Mouse (Mus musculus) G1E (cell line): Measurements from ENCODE around the gene Tomm40. TPM values are rescaled to one million over a fixed set of nuclear protein-coding genes. Genes with fewer than 3 reads are reported as not detected.

ENCODE experiments used
- ATAC-seq: 2 replicates; pipeline ENCODE4 v1.8.0; 2016; ENCODE audit warnings: mild to moderate bottlenecking; ENCODE audit not compliant: insufficient number of reproducible peaks, poor library complexity, low FRiP score, severe bottlenecking; ENCODE audit errors: extremely low read depth
- DNase-seq: peaks from one replicate; pipeline ENCODE4 v3.0.0; 2012; ENCODE audit warnings: low spot score
- H3K27me3 ChIP-seq: 2 replicates; pipeline ENCODE4 v1.6.1; 2012; ENCODE audit warnings: mild to moderate bottlenecking, low read length, inconsistent platforms; ENCODE audit not compliant: insufficient read depth
- H3K36me3 ChIP-seq: replicated peaks from 2 replicates; pipeline ENCODE3; 2012; ENCODE audit warnings: mild to moderate bottlenecking, inconsistent platforms
- H3K4me1 ChIP-seq: 2 replicates; pipeline ENCODE4 v1.6.1; 2012; ENCODE audit warnings: low read depth, low read length, inconsistent platforms, mixed read lengths; ENCODE audit not compliant: insufficient read depth
- H3K4me3 ChIP-seq: 2 replicates; pipeline ENCODE4 v1.5.1; 2012; ENCODE audit warnings: low read depth, mild to moderate bottlenecking, inconsistent platforms, low read length, moderate library complexity, mixed read lengths
- H3K9me3 ChIP-seq: replicated peaks from 2 replicates; pipeline ENCODE4 v1.6.1; 2012; ENCODE audit warnings: inconsistent platforms
- CTCF ChIP-seq: IDR thresholded peaks from 2 replicates; pipeline ENCODE4 v1.5.1; 2012; ENCODE audit warnings: low read depth, low read length, inconsistent platforms, mixed read lengths
- GATA1 ChIP-seq: IDR thresholded peaks from 2 replicates; pipeline ENCODE4 v1.6.1; 2012; ENCODE audit warnings: borderline replicate concordance, low read length, inconsistent platforms, mixed read lengths
- GATA2 ChIP-seq: IDR thresholded peaks from 2 replicates; pipeline ENCODE4 v1.6.1; 2012; ENCODE audit warnings: low read depth, low read length, inconsistent platforms, borderline replicate concordance
- POLR2AphosphoS5 ChIP-seq: IDR thresholded peaks from 2 replicates; pipeline ENCODE4 v1.6.1; 2012; ENCODE audit warnings: low read depth, low read length, inconsistent platforms; ENCODE audit not compliant: insufficient replicate concordance
- TAL1 ChIP-seq: conservative IDR thresholded peaks from 2 replicates; pipeline ENCODE4 v1.6.1; 2012; ENCODE audit warnings: low read depth, low read length, inconsistent platforms, mixed read lengths
- polyA plus RNA-seq: library from polyadenylated mRNA; stranded (reverse); fragments of >175 nt; gene quantifications from 2 replicates; pipeline ENCODE4 v1.2.3, GENCODE M21; 2012
- total RNA-seq, 2 experiments: library from RNA; stranded (forward) in 1 of 2; stranded (reverse) in 1 of 2; fragments of 200-1000 nt in 1 of 2; fragments of >200 nt in 1 of 2; fragmentation: Nextera tagmentation in 1 of 2; gene quantifications; 2 replicates each; pipeline ENCODE4 v1.2.3; 2014 to 2017

Gene Tomm40
- total RNA-seq (2014; fragmentation: Nextera tagmentation) (75.6 and 88.4 TPM in 2 replicates), total RNA-seq (2017) (49.1 and 56.9 TPM in 2 replicates), polyA plus RNA-seq (377 and 386 TPM in 2 replicates)

- H3K36me3 ChIP-seq: peaks cover 60% of the 10 kb centered on the region
- peaks cover 57% of the 10 kb centered on the region for H3K4me1 ChIP-seq
- peak within 1 kb of the TSS; percentile 97 for H3K4me3 ChIP-seq
- peak; percentile 91 for ATAC-seq
- no peaks in the 10 kb centered on the region for H3K27me3 ChIP-seq
- no peaks in the 10 kb centered on the region for H3K9me3 ChIP-seq
- DNase-seq: peak; percentile 97
- TF ChIP-seq GATA1 (no peak), CTCF (no peak), POLR2AphosphoS5 (no peak), GATA2 (no peak), TAL1 (no peak)
Measured at GRCm38 (mm10) chr7:19715239-19716054, at the start of gene Tomm40. Tomm40 (minus strand) TSS chr7:19715438.

- no peaks in the 10 kb centered on the region for H3K9me3 ChIP-seq
- H3K4me1 ChIP-seq: peaks cover 17% of the 10 kb centered on the region
- H3K27me3 ChIP-seq: peaks cover 34% of the 10 kb centered on the region
- no peak for ATAC-seq
- H3K4me3 ChIP-seq: no peak overlapping the region
- H3K36me3 ChIP-seq: no peaks in the 10 kb centered on the region
- no peak for DNase-seq
- TF ChIP-seq TAL1: no peak
- no peak for TF ChIP-seq GATA1
- no peak for TF ChIP-seq CTCF
- no peak for TF ChIP-seq GATA2
- TF ChIP-seq POLR2AphosphoS5: no peak
Measured at GRCm38 (mm10) chr7:19764581-19764980, 49.3 kb upstream of the Tomm40 start.

DNA sequence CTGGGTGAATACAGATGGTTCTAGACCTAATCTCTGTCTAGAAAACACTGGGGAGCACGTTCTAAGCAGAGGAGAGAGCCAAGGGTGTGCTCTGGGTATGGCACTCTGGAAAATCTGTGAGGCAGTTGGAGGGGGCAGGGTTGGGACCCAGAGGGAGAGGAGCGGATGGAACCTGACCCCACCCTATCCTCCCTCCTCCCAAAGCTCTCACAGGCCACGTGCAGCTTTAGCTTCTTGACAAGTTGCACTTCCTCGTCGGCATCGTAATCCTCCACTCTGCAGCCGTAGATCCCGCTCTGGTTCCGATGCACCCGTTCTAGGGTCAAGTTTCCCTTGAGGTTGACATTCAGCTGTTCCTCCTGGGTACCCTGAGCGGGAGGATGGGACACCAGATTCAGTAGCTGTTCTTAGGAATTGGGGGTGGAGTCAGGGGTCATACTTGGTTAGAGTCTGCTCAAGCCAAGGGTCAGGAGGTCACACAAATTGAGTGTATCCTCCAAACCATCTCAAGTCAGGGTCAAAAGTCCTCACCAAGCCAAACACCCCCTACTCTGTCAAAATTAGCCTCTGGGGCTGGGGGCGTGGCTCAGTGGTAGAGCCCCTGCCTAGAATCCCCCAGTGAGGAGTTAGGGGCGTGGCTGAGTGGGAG is 48.7 kb upstream of the Tomm40 start:
- no peak for ATAC-seq
- Histone ChIP-seq H3K4me3 (no peak overlapping the region), H3K4me1 (peaks cover 14% of the 10 kb centered on the region), H3K36me3 (no peaks in the 10 kb centered on the region), H3K27me3 (peaks cover 28% of the 10 kb centered on the region; the same call in 1 of the 2 replicates), H3K9me3 (no peaks in the 10 kb centered on the region)
- DNase-seq: no peak
- TF ChIP-seq POLR2AphosphoS5 (no peak), GATA2 (no peak), GATA1 (no peak), CTCF (no peak), TAL1 (no peak)

- H3K9me3 ChIP-seq: no peaks in the 10 kb centered on the region
- peaks cover 14% of the 10 kb centered on the region for H3K4me1 ChIP-seq
- DNase-seq: no peak
- H3K27me3 ChIP-seq: peaks cover 23% of the 10 kb centered on the region; the same call in 1 of the 2 replicates
- H3K4me3 ChIP-seq: no peak overlapping the region
- TF ChIP-seq TAL1: no peak
- TF ChIP-seq GATA1: no peak
- TF ChIP-seq GATA2: no peak
- TF ChIP-seq CTCF: no peak
- TF ChIP-seq POLR2AphosphoS5: no peak
- no peak for ATAC-seq
- no peaks in the 10 kb centered on the region for H3K36me3 ChIP-seq
Measured at GRCm38 (mm10) chr7:19762283-19762682, 47.0 kb upstream of the Tomm40 start.

DNA sequence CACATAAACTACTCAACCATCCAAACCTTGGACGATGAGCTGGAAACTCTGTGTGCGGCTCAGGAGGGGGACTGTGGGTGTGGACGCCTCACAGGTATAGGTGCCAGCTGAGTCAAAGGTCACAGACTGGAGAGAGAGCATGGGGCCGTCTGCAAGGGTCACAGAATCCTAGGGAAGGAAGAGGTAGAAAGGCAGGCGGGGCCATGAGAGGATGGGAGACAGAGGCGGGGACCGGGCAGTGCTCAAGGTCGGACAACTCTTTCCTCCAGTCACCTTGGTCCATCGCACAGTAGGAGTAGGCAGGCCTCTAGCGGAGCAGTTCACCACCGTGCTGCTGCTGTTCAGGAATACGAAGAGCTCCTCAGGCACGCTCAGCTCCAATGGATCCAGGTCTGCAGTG is 44.8 kb upstream of the Tomm40 start:
- no peak for TF ChIP-seq GATA2
- no peak for TF ChIP-seq POLR2AphosphoS5
- TF ChIP-seq CTCF: no peak
- TF ChIP-seq TAL1: no peak
- TF ChIP-seq GATA1: no peak
- Histone ChIP-seq H3K36me3 (no peaks in the 10 kb centered on the region), H3K9me3 (0 out of 2 replicates have a peak, but pooled peaks cover 1% of the 10 kb centered on the region), H3K4me3 (no peak overlapping the region), H3K4me1 (peaks cover 14% of the 10 kb centered on the region), H3K27me3 (peaks cover 23% of the 10 kb centered on the region)
- DNase-seq: no peak
- no peak for ATAC-seq

GRCm38 (mm10) chr7:19758623-19759022 is 43.4 kb upstream of the Tomm40 start:
- Histone ChIP-seq H3K27me3 (peaks cover 19% of the 10 kb centered on the region), H3K4me1 (peaks cover 14% of the 10 kb centered on the region), H3K9me3 (0 out of 2 replicates have a peak, but pooled peaks cover 2% of the 10 kb centered on the region), H3K4me3 (no peak overlapping the region), H3K36me3 (no peaks in the 10 kb centered on the region)
- no peak for DNase-seq
- TF ChIP-seq TAL1 (no peak), GATA1 (no peak), GATA2 (no peak), CTCF (no peak), POLR2AphosphoS5 (no peak)
- ATAC-seq: no peak
